Mouse (Mus musculus) layer of hippocampus, adult 11-12 months (tissue): Measurements from ENCODE around the gene Mettl7a3.

Experiments used
- DNase-seq: peaks from one replicate; pipeline ENCODE4 v3.0.0; 2022; ENCODE audit warnings: low spot score

The Mettl7a3 gene

GRCm38 (mm10) chr15:100388224-100388835, 53.6 kb downstream of the Mettl7a3 start:
- DNase-seq = no peak

DNA sequence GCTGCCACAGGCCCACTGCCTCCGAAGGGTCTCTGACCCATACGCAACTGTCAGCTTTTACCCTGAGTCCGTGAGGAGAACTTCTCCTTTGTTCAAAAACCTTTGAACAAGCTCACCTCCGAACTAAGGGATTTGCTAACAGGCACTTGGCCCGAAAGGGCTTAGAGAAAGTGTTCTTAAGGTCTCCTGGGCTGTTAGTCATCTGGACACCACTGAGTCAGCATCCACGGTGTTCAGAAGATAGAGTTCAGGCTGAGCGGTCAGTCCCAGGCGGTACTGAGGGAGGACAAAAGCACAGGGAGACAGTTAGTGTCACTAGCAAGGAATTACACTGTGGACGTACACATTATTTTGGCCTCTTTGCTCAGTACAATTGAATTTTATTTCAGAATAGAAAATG, 54.2 kb downstream of the Mettl7a3 start:
- no peak for DNase-seq
